Mouse (Mus musculus): ENCODE results near the gene Galr3. TPM values are rescaled to one million over a fixed set of nuclear protein-coding genes. Genes with fewer than 3 reads are reported as not detected.
A peak's percentile ranks its signal among the peaks of the same experiment; 100 is the strongest.

Gene Galr3
- total and polyA plus RNA-seq, 3 experiments, result 2.6 to 4.5 TPM; not detected in 1

DNA sequence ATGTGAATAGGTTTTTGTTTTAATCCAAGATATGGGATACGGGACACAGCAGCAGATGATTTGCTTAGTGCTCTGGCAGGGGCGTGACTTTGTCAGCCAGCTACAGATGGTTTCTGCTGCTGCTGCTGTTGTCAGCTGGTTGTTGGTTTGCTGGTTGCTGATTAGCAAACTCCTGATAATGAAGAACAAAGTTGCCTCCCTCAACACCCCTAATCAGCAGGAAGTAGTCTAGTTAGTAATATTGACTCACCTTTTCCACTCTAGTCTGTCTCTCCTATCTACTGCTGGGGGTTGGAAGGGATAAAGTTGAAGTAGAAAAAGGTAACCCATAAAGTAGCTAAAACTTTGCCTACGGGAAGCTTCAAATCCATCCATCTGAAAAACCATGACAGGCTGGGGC lies 25.9 kb downstream of the Galr3 start (continued):
- TF ChIP-seq HCFC1 (IDR thresholded peaks at IDR 0.05; ENCODE audit: low read depth, low read length), result 0 out of 2 replicates have a peak, but pooled peaks have one; percentile 45
- TF ChIP-seq RCOR1 (IDR thresholded peaks at IDR 0.05; ENCODE audit: low read depth, low read length), result peak; percentile 5; the same call in 1 of the 2 replicates
- peak; percentile 92 for TF ChIP-seq TCF12 (IDR thresholded peaks at IDR 0.05; ENCODE audit: low read depth, low read length)
- TF ChIP-seq MAFK (IDR thresholded peaks at IDR 0.05; ENCODE audit: borderline replicate concordance, low read depth, low read length), result no peak; the same call in 1 of the 2 replicates
- TF ChIP-seq MAZ (IDR thresholded peaks at IDR 0.05; ENCODE audit: low read depth, low read length), result no peak
- TF ChIP-seq ZKSCAN1 (IDR thresholded peaks at IDR 0.05; ENCODE audit: low read depth, low read length), result no peak
- TF ChIP-seq MEF2A (IDR thresholded peaks at IDR 0.05; ENCODE audit: extremely low read depth, insufficient replicate concordance, low read depth, low read length, poor library complexity, severe bottlenecking), result no peak
- peak; percentile 99 for TF ChIP-seq GATA1 (IDR thresholded peaks at IDR 0.05; ENCODE audit: low read depth, low read length)
- no peak for TF ChIP-seq GABPA (IDR thresholded peaks at IDR 0.05; ENCODE audit: low read depth, low read length)

DNA sequence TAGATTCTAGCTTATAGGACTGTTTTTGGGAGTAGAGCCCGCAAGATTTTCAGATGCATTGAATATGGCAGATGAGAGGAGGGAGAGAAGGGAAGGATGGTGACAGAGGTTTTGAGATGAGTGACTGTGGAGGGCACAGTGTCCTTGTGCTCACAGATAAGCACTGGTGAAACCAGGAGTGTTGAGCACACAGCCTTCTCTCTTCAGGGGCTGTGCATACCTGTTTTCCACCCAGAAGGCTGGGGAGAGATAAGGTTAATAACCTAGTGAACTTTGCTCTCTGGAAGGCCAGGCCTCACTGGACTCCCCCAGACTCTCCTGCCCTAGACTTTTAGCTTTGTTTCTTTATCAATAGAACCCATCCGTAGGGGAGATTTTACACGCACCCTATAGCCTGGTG lies 26.7 kb downstream of the Galr3 start:
- no peaks in the 10 kb centered on the region for H3K27me3 ChIP-seq (ENCODE audit: control insufficient read depth in 1 of 2, insufficient read depth in 2 of 2, low read length in 2 of 2)
- peak overlapping the region; percentile 19; the same call in 1 of the 2 replicates for H3K9ac ChIP-seq (ENCODE audit: control insufficient read depth, low read depth, low read length, poor library complexity, severe bottlenecking)
- no peaks in the 10 kb centered on the region for H3K9me3 ChIP-seq (replicated peaks; ENCODE audit: insufficient read depth, low read length)
- TF ChIP-seq MAFK (IDR thresholded peaks at IDR 0.05; ENCODE audit: borderline replicate concordance, low read depth, low read length) (no peak), MAX (IDR thresholded peaks at IDR 0.05; ENCODE audit: low read length) (0 out of 2 replicates have a peak, but pooled peaks have one; percentile 17), TAL1 (IDR thresholded peaks at IDR 0.05; ENCODE audit: low read length) (peak; percentile 64), ZNF384 (IDR thresholded peaks at IDR 0.05; ENCODE audit: low read depth, low read length) (no peak), EP300 (IDR thresholded peaks at IDR 0.05; ENCODE audit: low read depth in 1 of 2, low read length in 2 of 2) (peak in 1 of 2 experiments; percentile 13; a peak in 1 of 4 replicates), TCF12 (IDR thresholded peaks at IDR 0.05; ENCODE audit: low read depth, low read length) (peak; percentile 24; the same call in 1 of the 2 replicates), E2F4 (IDR thresholded peaks at IDR 0.05; ENCODE audit: borderline replicate concordance, low read depth, low read length) (no peak), GATA1 (IDR thresholded peaks at IDR 0.05; ENCODE audit: low read depth, low read length) (peak; percentile 62)
- H3K79me2 ChIP-seq (ENCODE audit: control insufficient read depth, insufficient read depth, low read length, poor library complexity), result no peaks in the 10 kb centered on the region
- H3K4me1 ChIP-seq (ENCODE audit: control insufficient read depth in 1 of 2, insufficient read depth in 2 of 2, low read length in 2 of 2), result peaks cover 6 to 42% of the 10 kb centered on the region in 2 experiments
- peaks cover 0 to 34% of the 10 kb centered on the region in 2 experiments; a peak in 2 of 4 replicates for H3K36me3 ChIP-seq (ENCODE audit: control insufficient read depth in 1 of 2, insufficient read depth in 2 of 2, low read length in 2 of 2)
- H3K27ac ChIP-seq (ENCODE audit: control insufficient read depth, low read depth, low read length), result peak overlapping the region; percentile 88
- peak; percentile 46 for DNase-seq (ENCODE audit: low read depth, low spot score)
- no peak overlapping the region for H3K4me3 ChIP-seq (ENCODE audit: control insufficient read depth in 1 of 2, insufficient read depth in 1 of 2, low read depth in 2 of 2, low read length in 2 of 2)

DNA sequence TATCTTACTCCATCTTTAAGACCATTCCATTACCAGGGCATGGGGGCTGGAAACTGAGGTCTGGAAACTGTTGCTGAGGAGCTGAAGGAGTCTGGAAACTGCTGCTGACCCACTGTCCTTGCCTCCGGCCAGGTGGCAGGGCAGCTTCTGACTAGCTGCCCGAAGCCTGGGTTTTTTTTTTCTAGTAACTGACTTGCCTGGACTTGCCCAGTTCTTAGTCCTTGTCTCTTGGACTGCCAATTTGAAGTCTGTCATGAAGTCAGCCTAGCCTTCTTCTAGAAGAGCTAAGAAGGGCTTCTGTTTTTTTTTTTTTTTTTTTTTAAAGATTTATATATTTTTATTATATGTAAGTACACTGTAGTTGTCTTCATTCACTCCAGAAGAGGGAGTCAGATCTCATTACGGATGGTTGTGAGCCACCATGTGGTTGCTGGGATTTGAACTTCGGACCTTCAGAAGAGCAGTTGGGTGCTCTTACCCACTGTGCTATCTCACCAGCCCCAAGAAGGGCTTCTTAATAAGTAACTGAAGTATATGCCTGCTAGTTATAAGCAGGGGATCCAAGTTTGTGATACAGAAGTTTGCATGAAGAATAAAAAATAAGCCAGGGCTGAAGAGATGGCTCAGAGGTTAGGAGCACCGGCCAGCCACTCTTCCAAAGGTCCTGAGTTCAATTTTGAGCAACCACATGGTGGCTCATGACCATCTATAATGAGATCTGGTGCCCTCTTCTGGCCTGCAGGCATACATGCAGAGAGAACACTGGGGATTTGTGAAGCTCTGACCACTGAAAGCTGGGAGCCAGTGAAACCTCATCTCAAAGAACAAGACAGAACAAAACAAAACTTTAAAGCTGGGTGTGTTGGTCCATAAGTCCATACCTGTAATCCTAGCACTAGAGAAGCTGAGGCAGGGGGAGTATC lies 29.7 kb downstream of the Galr3 start:
- Histone ChIP-seq H3K9ac (ENCODE audit: control insufficient read depth, low read depth, low read length, poor library complexity, severe bottlenecking) (no peak overlapping the region), H3K4me1 (ENCODE audit: control insufficient read depth in 1 of 2, insufficient read depth in 2 of 2, low read length in 2 of 2) (peaks cover 6 to 39% of the 10 kb centered on the region in 2 experiments), H3K4me3 (ENCODE audit: control insufficient read depth in 1 of 2, insufficient read depth in 1 of 2, low read depth in 2 of 2, low read length in 2 of 2) (no peak overlapping the region), H3K79me2 (ENCODE audit: control insufficient read depth, insufficient read depth, low read length, poor library complexity) (peaks cover 13% of the 10 kb centered on the region), H3K27me3 (ENCODE audit: control insufficient read depth in 1 of 2, insufficient read depth in 2 of 2, low read length in 2 of 2) (no peaks in the 10 kb centered on the region), H3K36me3 (ENCODE audit: control insufficient read depth in 1 of 2, insufficient read depth in 2 of 2, low read length in 2 of 2) (peaks cover 0 to 35% of the 10 kb centered on the region in 2 experiments; a peak in 2 of 4 replicates), H3K27ac (ENCODE audit: control insufficient read depth, low read depth, low read length) (no peak overlapping the region), H3K9me3 (replicated peaks; ENCODE audit: insufficient read depth, low read length) (no peaks in the 10 kb centered on the region)
- DNase-seq (ENCODE audit: low read depth, low spot score), result peak; percentile 56
- no peak for TF ChIP-seq USF2 (IDR thresholded peaks at IDR 0.05; ENCODE audit: borderline replicate concordance in 1 of 2, insufficient read depth in 1 of 2, low read depth in 1 of 2, low read length in 2 of 2)
- no peak for TF ChIP-seq MEF2A (IDR thresholded peaks at IDR 0.05; ENCODE audit: extremely low read depth, insufficient replicate concordance, low read depth, low read length, poor library complexity, severe bottlenecking)
- no peak for TF ChIP-seq ELF1 (IDR thresholded peaks at IDR 0.05; ENCODE audit: low read depth, low read length)
- no peak for TF ChIP-seq JUND (IDR thresholded peaks at IDR 0.05; ENCODE audit: low read depth, low read length)
- no peak for TF ChIP-seq TCF12 (IDR thresholded peaks at IDR 0.05; ENCODE audit: low read depth, low read length)
- TF ChIP-seq CHD2 (IDR thresholded peaks at IDR 0.05; ENCODE audit: low read length), result no peak
- TF ChIP-seq HCFC1 (IDR thresholded peaks at IDR 0.05; ENCODE audit: low read depth, low read length), result no peak
- TF ChIP-seq POLR2AphosphoS5 (IDR thresholded peaks at IDR 0.05; ENCODE audit: borderline replicate concordance, low read depth, low read length), result no peak
- TF ChIP-seq POLR2AphosphoS2 (IDR thresholded peaks at IDR 0.05; ENCODE audit: low read length), result no peak
- no peak for TF ChIP-seq MAX (IDR thresholded peaks at IDR 0.05; ENCODE audit: low read length)
- no peak for TF ChIP-seq ETS1 (IDR thresholded peaks at IDR 0.05; ENCODE audit: low read depth, low read length)
- no peak for TF ChIP-seq KAT2A (conservative IDR thresholded peaks at IDR 0.05; ENCODE audit: low read depth, low read length)
- no peak for TF ChIP-seq MYB (IDR thresholded peaks at IDR 0.05; ENCODE audit: low read depth, low read length)
- TF ChIP-seq UBTF (IDR thresholded peaks at IDR 0.05; ENCODE audit: borderline replicate concordance, insufficient read depth, low read depth, low read length), result no peak
